Comparison of ENCODE assay signal across 10 mouse cellular contexts in the genomic region with DNA sequence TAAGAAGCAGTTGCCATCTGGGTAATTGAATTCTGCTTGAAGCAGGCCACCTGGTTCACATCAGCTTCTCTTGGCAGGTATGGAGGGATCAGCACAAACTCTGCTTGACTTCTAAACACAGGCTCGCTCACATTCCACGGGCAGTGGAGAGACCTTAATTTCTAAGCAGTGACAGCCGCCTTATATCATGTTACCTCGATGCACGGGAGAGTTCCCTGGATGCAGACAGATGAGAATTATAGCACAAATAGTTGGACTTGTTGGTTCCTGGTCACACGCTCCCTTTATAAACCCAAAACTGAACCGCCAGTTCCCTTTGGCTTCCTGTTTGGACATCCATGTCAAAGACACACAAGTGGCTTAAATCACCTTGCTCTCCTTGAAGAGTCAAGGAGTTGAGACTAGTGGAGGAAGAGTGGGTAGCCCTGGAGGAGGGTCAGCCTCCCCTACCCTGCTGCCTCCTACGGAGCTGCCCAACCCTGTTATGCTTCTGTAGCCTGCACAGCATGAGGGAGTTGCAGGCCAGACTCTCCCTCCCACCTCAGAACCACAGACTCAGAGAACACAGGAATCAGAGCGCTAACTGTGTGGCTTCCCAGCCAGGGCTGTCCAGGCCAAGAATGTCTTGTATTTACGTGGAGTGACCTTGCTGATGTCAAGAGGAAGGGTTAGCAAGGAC. TPM values are rescaled to one million over a fixed set of nuclear protein-coding genes. Genes with fewer than 3 reads are reported as not detected.
DNase-seq lines count a peak whose midpoint lies in the region; ATAC-seq and TF ChIP-seq lines count a peak whose summit lies in the region.
"Had no signal": no experiment of that assay in that cellular context is flagged by ENCODE, and none has a peak within 500 bp of the region (broad histone marks: within the 10 kb centered on the region; RNA-seq: fewer than 3 reads in every experiment).

No protein-coding gene starts in this region.

- no peak overlapping the region for H3K4me3 ChIP-seq in hindbrain, embryonic 14.5 days (replicated peaks; ENCODE audit: low read length)
- H3K4me3 ChIP-seq in limb, embryonic 15.5 days = no peak overlapping the region
- H3K4me3 ChIP-seq in liver, embryonic 11.5 days (ENCODE audit: low read depth, low read length) = no peak overlapping the region
- H3K4me3 ChIP-seq in layer of hippocampus, adult 2 months = no peak overlapping the region

- 0 out of 2 replicates have a peak, but pooled peaks have one; percentile 17 for ATAC-seq in hindbrain, embryonic 14.5 days (ENCODE audit: low FRiP score)
- ATAC-seq in limb, embryonic 15.5 days (ENCODE audit: insufficient number of reproducible peaks, low FRiP score, low TSS enrichment, low read depth) = peak; percentile 19; the same call in 1 of the 2 replicates
- no peak for ATAC-seq in liver, embryonic 11.5 days (replicated peaks; ENCODE audit: low FRiP score)

- peak; percentile 61 for DNase-seq in embryo, embryonic 10 days (ENCODE audit: low spot score)
- DNase-seq in embryo, embryonic 9.5 days (ENCODE audit: extremely low spot score) = no peak
- DNase-seq in kidney, adult 9 months = peak; percentile 9
- DNase-seq in kidney, postnatal 10 days = no peak
- DNase-seq in hindbrain, embryonic 14.5 days (ENCODE audit: low spot score) = no peak
- DNase-seq in liver, embryonic 11.5 days (ENCODE audit: low spot score) = no peak
- no peak for DNase-seq in layer of hippocampus, adult 2 months (ENCODE audit: low spot score in 2 of 2)
- DNase-seq: adrenal gland, adult 2 months; lung, postnatal 14 days had no signal

- no peaks in the 10 kb centered on the region for H3K9me3 ChIP-seq in hindbrain, embryonic 14.5 days (ENCODE audit: control insufficient read depth, low read length)
- no peaks in the 10 kb centered on the region for H3K9me3 ChIP-seq in limb, embryonic 15.5 days
- no peaks in the 10 kb centered on the region for H3K9me3 ChIP-seq in liver, embryonic 11.5 days (ENCODE audit: control insufficient read depth, low read length)

- H3K27me3 ChIP-seq in hindbrain, embryonic 14.5 days (ENCODE audit: control insufficient read depth, insufficient read depth, low read length) = no peaks in the 10 kb centered on the region
- H3K27me3 ChIP-seq in limb, embryonic 15.5 days = no peaks in the 10 kb centered on the region
- H3K27me3 ChIP-seq in liver, embryonic 11.5 days (replicated peaks; ENCODE audit: control insufficient read depth, insufficient read depth, low read length) = no peaks in the 10 kb centered on the region

- no peak overlapping the region for H3K9ac ChIP-seq in hindbrain, embryonic 14.5 days
- H3K9ac ChIP-seq in limb, embryonic 15.5 days = no peak overlapping the region
- H3K9ac ChIP-seq in liver, embryonic 11.5 days (ENCODE audit: low read depth, low read length) = no peak overlapping the region

- no peak overlapping the region for H3K4me2 ChIP-seq in hindbrain, embryonic 14.5 days (replicated peaks)
- H3K4me2 ChIP-seq in limb, embryonic 15.5 days = 0 out of 2 replicates have a peak overlapping the region, but pooled peaks have one; percentile 5
- H3K4me2 ChIP-seq in liver, embryonic 11.5 days = no peak overlapping the region

- H3K27ac ChIP-seq in hindbrain, embryonic 14.5 days = no peak overlapping the region; the same call in 1 of the 2 replicates
- no peak overlapping the region for H3K27ac ChIP-seq in limb, embryonic 15.5 days
- no peak overlapping the region for H3K27ac ChIP-seq in liver, embryonic 11.5 days (ENCODE audit: low read depth, low read length)
- no peak overlapping the region for H3K27ac ChIP-seq in layer of hippocampus, adult 2 months

- no peak for TF ChIP-seq CTCF in layer of hippocampus, adult 2 months (conservative IDR thresholded peaks at IDR 0.05)

- no peaks in the 10 kb centered on the region for H3K36me3 ChIP-seq in hindbrain, embryonic 14.5 days (replicated peaks; ENCODE audit: control insufficient read depth, insufficient read depth)
- no peaks in the 10 kb centered on the region for H3K36me3 ChIP-seq in limb, embryonic 15.5 days
- no peaks in the 10 kb centered on the region for H3K36me3 ChIP-seq in liver, embryonic 11.5 days (ENCODE audit: control insufficient read depth, insufficient read depth, low read length)

- WGBS in hindbrain, embryonic 14.5 days = 58% methylated on average over 10 of the region's 10 CpGs
- 18% methylated on average over 10 of the region's 10 CpGs for WGBS in limb, embryonic 15.5 days
- 62% methylated on average over 10 of the region's 10 CpGs for WGBS in liver, embryonic 11.5 days

- H3K4me1 ChIP-seq in hindbrain, embryonic 14.5 days (replicated peaks; ENCODE audit: control insufficient read depth, insufficient read depth, low read length) = peaks cover 14% of the 10 kb centered on the region
- H3K4me1 ChIP-seq in limb, embryonic 15.5 days = peaks cover 14% of the 10 kb centered on the region
- no peaks in the 10 kb centered on the region for H3K4me1 ChIP-seq in liver, embryonic 11.5 days (replicated peaks; ENCODE audit: control insufficient read depth, insufficient read depth, low read length)

RNA-seq across cellular contexts. Expression of a gene that starts 7.5 kb away (rescaled TPM):
- polyA plus RNA-seq in hindbrain, embryonic 14.5 days (2014; fragmentation: Nextera tagmentation; extraction: Ambion mirVana) = 105 and 112 TPM in 2 replicates
- polyA plus RNA-seq in limb, embryonic 15.5 days (2015; fragmentation: Nextera tagmentation; extraction: Ambion mirVana) = 63.5 and 78.0 TPM in 2 replicates
- 127 and 136 TPM in 2 replicates for polyA plus RNA-seq in liver, embryonic 11.5 days (2014; fragmentation: Nextera tagmentation; extraction: Ambion mirVana)
- total RNA-seq in layer of hippocampus, adult 2 months (2021) = 100 to 1,000 TPM; 476 to 506 TPM

Comparison
In these comparisons a context has a peak if more than half of its experiments do, and no peak if none do; other contexts are left out.
1. DNase-seq: peak in embryo, embryonic 10 days (single experiment) and kidney, adult 9 months (single experiment); none in embryo, embryonic 9.5 days (single experiment), kidney, postnatal 10 days (single experiment), hindbrain, embryonic 14.5 days (single experiment), liver, embryonic 11.5 days (single experiment) and layer of hippocampus, adult 2 months (0 of 2).